Mouse (Mus musculus): ENCODE data around the gene Mettl23.

DNA sequence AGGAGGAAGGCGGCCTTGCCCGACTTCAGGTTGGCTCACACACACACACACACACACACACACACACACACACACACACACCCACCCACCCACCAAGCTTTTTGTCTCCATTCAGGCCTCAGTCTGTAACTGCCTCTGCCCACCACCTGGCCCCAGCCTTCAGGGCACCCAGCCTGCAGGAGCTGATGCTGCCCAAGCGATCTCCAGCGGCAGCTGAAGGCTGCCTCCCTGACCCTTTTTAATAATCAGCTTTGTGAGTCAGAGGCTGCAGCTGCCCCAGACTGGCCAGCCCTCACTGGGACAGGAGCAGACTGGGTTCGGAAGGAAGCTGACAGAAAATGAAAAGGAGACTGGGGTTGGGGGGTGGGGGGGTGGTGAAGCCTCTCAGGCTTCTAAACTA is 17.8 kb upstream of the Mettl23 start:
- TF ChIP-seq CTCF (IDR thresholded peaks at IDR 0.05; ENCODE audit: low read depth, low read length) (no peak), POLR2A (IDR thresholded peaks at IDR 0.05; ENCODE audit: insufficient read depth, low read length) (no peak), EP300 (IDR thresholded peaks at IDR 0.05; ENCODE audit: insufficient read depth, low read depth, low read length) (no peak)
